ENCODE assay signal across 20 mouse cellular contexts in genomic region chr13:106510435-106510834, GRCm38 (mm10).
"Had no signal": no experiment of that assay in that cellular context is flagged by ENCODE, and none has a peak within 500 bp of the region (broad histone marks: within the 10 kb centered on the region; RNA-seq: fewer than 3 reads in every experiment).

No protein-coding gene starts in this region.

- DNase-seq: kidney, adult 9 months; kidney, postnatal 14 days; kidney, postnatal 4 days; liver; lung, adult 18-20 months; lung, postnatal 10 days; lung, postnatal 36 days; right cerebral cortex, postnatal 25 days; spleen, adult 18-20 months; thymus, postnatal 25 days had no signal

- H3K4me1 ChIP-seq: limb, embryonic 10.5 days; limb, embryonic 13.5 days; liver, embryonic 12.5 days; liver, embryonic 15.5 days; lung, embryonic 15.5 days; megakaryocyte, embryonic 14.5 days; midbrain, embryonic 10.5 days; midbrain, embryonic 13.5 days; neural tube, embryonic 13.5 days; stomach, embryonic 15.5 days had no signal

- H3K4me2 ChIP-seq: limb, embryonic 13.5 days; liver, embryonic 12.5 days; liver, embryonic 15.5 days; lung, embryonic 15.5 days; midbrain, embryonic 13.5 days; neural tube, embryonic 13.5 days; stomach, embryonic 15.5 days had no signal

- H3K27ac ChIP-seq: limb, embryonic 10.5 days; limb, embryonic 13.5 days; liver, embryonic 12.5 days; liver, embryonic 15.5 days; lung, embryonic 15.5 days; midbrain, embryonic 10.5 days; midbrain, embryonic 13.5 days; neural tube, embryonic 13.5 days; stomach, embryonic 15.5 days had no signal

- H3K9me3 ChIP-seq: limb, embryonic 10.5 days; limb, embryonic 13.5 days; liver, embryonic 12.5 days; liver, embryonic 15.5 days; lung, embryonic 15.5 days; megakaryocyte, embryonic 14.5 days; midbrain, embryonic 10.5 days; midbrain, embryonic 13.5 days; neural tube, embryonic 13.5 days; stomach, embryonic 15.5 days had no signal

- H3K36me3 ChIP-seq: limb, embryonic 10.5 days; limb, embryonic 13.5 days; liver, embryonic 12.5 days; liver, embryonic 15.5 days; lung, embryonic 15.5 days; midbrain, embryonic 10.5 days; midbrain, embryonic 13.5 days; neural tube, embryonic 13.5 days; stomach, embryonic 15.5 days had no signal

- H3K9ac ChIP-seq: limb, embryonic 13.5 days; liver, embryonic 12.5 days; liver, embryonic 15.5 days; lung, embryonic 15.5 days; midbrain, embryonic 13.5 days; neural tube, embryonic 13.5 days; stomach, embryonic 15.5 days had no signal

- ATAC-seq: liver, embryonic 12.5 days; midbrain, embryonic 13.5 days had no signal

- H3K27me3 ChIP-seq: limb, embryonic 13.5 days; liver, embryonic 12.5 days; liver, embryonic 15.5 days; lung, embryonic 15.5 days; megakaryocyte, embryonic 14.5 days; midbrain, embryonic 13.5 days; neural tube, embryonic 13.5 days; stomach, embryonic 15.5 days had no signal

- H3K4me3 ChIP-seq: limb, embryonic 10.5 days; limb, embryonic 13.5 days; liver, embryonic 12.5 days; liver, embryonic 15.5 days; lung, embryonic 15.5 days; megakaryocyte, embryonic 14.5 days; midbrain, embryonic 10.5 days; midbrain, embryonic 13.5 days; neural tube, embryonic 13.5 days; stomach, embryonic 15.5 days had no signal
